Mouse (Mus musculus): Measurements from ENCODE around the gene Ugt1a8.

- no peak for TF ChIP-seq CTCF (IDR thresholded peaks at IDR 0.05; ENCODE audit: low read depth, low read length)
- TF ChIP-seq GATA1 (IDR thresholded peaks at IDR 0.05; ENCODE audit: borderline replicate concordance, low read length) = no peak
- no peak for TF ChIP-seq TAL1 (conservative IDR thresholded peaks at IDR 0.05; ENCODE audit: low read depth, low read length)
- no peak for TF ChIP-seq POLR2AphosphoS5 (IDR thresholded peaks at IDR 0.05; ENCODE audit: insufficient replicate concordance, low read depth, low read length)
Measured at GRCm38 (mm10) chr1:88246386-88246785, 158.8 kb downstream of the Ugt1a8 start.

All from G1E (cell line).